Mouse (Mus musculus) bone marrow macrophage, adult 2 months (primary cell): ENCODE measurements around the gene Mterf1a.
"Not testable (repeated sequence)": the region's sequence is repeated elsewhere in the genome, so short reads cannot be mapped to it uniquely, and the experiment has no call there.

ENCODE experiments used
- CTCF ChIP-seq: IDR thresholded peaks from 2 replicates; pipeline ENCODE4 v1.5.1; 2012; ENCODE audit warnings: low read depth, mild to moderate bottlenecking, low read length, moderate library complexity
- POLR2A ChIP-seq: IDR thresholded peaks from 2 replicates; pipeline ENCODE4 v1.6.1; 2012; ENCODE audit warnings: mild to moderate bottlenecking, low read depth, low read length, borderline replicate concordance

DNA sequence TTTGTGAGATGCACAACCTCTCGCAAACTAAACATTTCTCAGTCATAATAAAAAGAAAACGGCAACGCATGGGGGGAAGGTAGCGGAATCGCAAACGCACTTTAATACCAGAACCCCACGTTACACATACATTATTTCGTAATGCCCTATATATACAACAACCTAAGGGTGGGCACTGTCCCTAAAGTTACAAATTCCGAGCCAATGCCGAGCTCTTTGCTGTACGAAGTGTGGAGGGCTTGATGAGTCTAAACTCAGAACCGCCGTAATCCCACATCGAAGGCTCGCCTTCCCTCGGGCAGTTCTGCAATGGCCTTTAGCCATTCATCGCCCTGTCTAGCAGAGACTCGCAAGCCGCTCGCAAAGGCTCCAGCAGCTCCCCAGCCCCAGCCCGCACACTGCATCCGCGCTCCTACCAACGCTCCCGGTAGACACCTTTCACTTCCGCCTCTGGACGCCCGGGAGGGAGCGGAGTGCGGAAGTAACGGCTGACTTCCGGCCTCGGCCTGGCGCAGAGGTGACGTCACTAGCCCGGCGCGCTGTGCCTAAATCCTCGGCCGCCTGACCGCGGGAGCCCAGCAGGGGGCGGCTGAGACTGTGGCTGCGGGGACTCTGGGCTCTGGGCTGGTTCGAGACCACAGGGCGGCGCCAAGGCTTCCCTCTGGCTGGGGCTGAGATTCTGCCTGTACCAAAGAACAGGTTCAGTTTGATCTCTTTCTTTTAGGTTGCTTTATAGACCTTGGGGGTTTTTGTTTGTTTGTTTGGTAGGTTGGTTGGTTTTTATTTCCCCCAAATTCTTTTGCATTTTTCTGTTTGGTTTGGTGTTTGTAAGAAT lies at the start of gene Mterf1a:
- TF ChIP-seq CTCF, POLR2A: not testable (repeated sequence)
